Mouse (Mus musculus) frontal cortex, postnatal 36 days (tissue): Measurements from ENCODE around the gene Naa10.
A peak's percentile ranks its signal among the peaks of the same experiment; 100 is the strongest.

Source experiments
- DNase-seq, 2 experiments: peaks; one replicate each; pipeline ENCODE4 v3.0.0; 2022; ENCODE audit warnings: low spot score in 2 of 2

Gene Naa10

DNA sequence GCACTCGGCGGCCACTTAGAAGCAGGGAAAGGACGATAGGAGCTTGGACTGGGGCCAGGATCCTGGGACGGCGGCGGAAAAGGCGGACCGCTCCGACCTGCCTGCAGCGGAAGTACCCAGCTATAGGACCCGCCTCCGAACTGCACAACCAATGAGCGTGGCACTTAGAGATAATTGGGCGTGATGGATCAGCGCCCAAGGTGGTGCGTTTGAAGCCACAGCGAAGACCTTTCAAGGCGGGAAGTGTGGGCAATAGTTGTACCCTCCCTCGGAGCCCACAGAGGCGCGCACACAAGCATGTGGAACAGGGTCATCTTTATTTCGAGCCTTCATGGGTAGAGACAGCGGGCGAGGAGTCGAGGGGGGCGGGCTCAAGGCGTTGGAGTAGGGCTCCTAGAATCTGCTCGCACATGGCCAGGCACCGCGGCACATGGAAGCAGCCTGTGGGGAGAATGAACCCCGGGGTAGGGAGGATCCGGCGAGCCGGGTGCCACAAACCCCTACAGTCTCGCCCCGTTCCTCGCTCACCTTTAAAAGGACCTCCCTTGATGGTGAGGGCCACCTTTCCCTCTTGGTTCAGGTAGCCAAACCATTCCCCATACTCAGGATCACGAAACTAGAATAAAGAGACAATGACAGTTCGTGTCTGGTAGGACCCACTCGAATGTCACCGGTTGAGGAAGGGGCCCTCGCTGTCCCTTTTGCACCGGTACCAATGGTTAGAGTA is at the start of gene Naa10, which contains the start of gene Arhgap4:
TSS of gene Naa10 (minus strand) at position 122 of the 727 bp plus-strand sequence.
TSS of gene Arhgap4 (minus strand) at position 48 of the 727 bp plus-strand sequence.
- DNase-seq: peak; percentile 78 to 87

DNA sequence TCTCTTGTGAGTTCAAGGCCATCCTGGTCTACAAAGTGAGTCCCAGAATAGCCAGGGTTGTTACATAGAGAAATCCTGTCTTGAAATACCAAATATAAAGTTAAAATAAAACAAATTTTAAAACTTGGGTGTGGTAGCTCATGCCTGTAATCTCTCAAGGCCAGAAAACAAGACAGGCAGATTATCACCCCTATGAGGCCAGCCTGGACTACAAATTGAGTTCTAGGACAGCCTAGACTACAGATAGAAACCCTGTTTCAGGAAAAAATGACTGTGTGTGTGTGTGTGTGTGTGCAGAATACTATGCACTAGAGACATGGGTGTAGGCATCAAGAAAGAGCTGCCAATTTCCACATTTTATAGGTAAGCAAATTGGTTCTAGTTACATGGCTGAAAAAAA is 49.0 kb upstream of the Naa10 start:
- no peak for DNase-seq

DNA sequence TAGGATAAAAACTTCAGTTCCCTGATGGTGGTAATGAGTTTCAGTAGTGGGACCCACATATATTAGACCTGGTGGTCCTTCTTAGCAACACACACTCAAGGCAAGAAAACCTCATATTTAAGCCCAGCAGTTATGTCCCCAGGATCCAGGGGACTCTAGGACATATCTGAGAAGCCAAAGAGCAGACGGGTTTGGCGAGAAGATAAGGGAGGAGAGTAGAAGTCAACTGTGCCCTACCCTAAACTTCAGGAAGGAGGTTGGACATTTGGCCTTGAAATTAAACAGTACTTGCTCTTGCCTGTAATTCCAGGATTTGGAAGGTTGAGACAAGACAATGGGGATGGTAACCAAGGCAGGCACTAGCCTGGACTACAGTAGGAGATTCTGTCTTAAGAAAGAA is 48.0 kb upstream of the Naa10 start:
- DNase-seq: no peak

DNA sequence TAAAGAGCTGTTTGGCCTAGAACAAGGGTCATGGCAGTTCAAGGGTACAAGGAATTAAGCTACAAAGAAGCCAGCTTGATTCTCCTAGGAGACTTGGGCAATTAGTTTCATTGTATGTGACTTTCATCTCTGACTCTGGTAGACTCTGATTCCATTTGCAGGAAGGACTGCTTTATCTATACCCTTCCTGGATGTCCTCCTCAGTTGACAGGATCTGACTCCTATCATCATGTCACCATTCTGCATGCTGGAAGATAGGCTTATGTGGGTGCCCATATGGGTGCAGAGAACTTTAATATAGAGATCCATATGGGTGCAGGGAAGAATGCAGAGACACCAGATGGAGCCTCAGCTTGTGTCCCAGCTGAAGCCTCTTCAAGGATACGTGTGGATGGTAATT is 47.4 kb upstream of the Naa10 start:
- DNase-seq: no peak

DNA sequence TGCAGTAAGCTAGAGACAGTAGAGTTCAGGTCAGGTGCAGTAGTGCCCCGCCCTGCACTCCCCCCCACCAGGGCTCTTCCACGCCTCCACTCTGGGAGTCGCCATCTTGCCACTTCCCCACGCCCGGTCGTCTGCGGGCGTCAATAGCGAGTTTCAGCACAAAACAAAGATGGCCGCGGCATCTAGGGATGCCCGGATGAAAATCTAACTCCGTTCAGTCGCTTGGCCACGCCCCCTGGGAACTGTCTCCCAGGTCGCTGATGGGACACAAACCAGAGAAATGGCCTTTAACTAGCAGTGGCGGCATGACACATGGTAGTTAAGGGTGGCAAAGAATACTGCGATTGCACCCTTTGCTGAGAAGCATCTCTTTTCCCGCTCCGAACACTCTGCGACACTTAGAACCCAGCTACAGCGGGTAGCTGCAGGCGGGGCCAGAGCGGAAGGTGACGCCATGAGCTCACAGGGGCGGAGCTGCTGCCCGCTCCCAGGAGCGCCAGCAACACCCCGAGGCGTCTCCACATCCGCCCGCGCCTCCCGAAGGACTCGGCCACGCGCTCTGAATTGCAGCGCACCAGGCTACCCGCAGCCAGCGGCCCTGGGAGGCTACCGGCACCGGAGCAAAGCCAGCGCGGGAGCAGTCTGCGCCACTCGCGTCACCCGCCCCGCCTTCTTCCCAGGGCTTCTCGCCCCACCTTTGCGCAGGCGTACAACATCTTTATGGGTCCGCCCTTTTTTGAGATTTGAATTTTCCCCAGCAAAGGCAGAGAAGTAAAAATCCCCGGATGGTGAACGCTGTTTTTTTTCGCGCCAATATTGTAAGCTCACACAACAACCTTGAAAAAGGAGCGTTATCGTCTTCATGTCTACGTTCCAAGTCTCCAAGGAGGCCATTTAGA is 45.7 kb upstream of the Naa10 start:
- peak; percentile 89 to 90 for DNase-seq

DNA sequence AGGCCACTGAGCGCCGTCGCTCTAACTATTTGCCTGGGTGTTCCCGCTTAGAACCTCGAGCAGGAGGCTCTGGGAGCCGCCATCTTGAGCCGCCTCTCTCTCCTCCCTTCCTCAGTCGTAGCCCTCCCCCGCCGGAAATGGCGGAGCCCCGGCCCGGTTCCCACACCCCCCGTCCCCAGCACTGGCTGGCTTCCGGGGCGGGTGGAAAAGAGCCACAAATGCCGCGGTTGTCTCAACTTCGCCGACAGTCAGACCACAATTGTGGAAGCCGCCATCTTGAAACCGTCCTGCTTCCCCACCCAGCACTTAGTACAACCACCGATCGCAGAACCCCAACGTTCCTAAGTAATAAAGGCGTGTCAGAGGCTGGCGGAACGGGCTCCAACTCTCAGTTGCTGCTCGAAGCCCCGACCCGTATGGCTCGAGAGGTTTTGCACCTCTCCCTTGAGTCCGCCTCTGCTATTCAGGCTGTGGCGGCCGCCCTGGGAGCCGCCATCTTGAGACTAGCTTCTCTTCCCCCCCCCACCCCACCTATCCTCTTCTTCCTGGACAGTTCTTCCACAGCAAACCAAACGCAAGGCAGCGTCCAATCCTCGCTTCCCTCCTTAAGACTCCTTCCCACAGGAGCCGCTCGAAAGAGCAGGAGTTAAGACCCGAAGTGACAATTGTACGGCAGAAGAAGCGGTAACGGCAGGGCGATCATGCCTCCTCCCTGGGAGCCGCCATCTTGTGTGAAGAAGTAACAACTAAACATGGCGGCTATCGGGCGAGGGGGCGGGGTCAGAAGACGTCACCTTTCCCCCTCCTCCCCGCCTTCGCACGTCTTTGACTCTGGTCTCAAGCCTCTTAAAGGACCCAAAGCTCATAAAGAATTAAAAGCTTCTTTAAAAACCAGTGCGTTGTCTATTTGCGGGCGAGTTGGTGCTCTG is 44.8 kb upstream of the Naa10 start, which contains the start of gene Hcfc1:
TSS of gene Hcfc1 (minus strand) at position 110 of the 929 bp plus-strand sequence.
- peak; percentile 86 to 90 for DNase-seq

DNA sequence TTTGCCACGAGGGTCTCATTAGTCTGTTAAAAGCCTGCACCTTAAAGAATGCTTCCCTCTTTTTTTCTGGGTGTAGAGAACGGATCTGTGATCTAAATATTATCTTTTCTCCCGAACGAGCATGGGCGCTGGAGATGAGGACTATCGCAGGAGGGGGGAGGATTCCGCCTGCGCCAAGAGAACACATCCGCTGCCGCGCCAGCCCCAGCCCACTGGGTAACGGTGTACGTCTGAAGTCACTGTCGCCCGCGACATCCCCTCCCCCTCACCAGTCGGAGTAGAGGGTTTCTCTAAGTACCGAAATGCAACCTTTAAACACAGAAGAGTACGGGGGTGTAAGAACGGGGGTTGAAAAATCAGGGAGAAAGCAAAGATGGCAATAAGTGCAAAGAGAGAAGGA is 43.6 kb upstream of the Naa10 start:
- DNase-seq: peak; percentile 65 to 67

DNA sequence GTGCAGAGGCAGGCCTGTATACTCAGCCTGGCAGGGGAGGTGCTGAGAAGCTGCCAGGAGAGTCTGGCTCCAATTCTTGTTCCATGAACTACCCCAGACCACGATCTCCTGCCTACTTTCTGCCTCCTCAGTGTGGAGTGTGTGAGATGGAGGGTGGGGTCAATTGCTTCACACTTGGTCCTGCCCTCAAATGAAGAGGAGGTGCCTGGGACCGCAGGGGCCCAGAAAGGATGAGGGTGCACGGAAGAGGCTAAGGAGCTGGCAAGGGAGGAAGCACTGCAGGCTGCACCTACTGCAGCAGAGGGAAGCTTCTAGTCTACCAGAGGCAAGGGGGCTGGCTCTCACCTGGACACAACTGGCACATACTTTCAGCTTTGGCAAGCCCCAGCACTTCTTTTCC is 42.6 kb upstream of the Naa10 start:
- DNase-seq: no peak

DNA sequence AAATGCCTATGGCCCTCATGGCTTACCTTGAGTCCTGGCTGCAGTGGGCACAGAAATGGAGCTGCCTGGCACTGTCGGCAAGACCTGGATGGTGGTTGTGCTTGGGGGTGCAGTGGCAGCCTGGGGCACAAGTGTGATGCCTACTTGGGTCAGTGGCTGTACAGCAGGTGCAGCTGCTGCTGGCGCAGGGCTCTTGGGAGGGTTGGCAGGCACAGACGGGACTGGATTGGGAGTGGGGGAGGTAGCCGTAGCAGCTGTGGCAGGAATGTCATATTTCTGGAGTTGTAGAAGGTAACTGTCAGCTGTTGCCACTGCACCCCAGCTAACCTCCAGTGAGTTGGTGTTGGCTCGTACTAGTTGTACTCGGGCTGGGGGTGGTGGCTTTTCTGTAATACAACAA is 33.2 kb upstream of the Naa10 start:
- DNase-seq: no peak

DNA sequence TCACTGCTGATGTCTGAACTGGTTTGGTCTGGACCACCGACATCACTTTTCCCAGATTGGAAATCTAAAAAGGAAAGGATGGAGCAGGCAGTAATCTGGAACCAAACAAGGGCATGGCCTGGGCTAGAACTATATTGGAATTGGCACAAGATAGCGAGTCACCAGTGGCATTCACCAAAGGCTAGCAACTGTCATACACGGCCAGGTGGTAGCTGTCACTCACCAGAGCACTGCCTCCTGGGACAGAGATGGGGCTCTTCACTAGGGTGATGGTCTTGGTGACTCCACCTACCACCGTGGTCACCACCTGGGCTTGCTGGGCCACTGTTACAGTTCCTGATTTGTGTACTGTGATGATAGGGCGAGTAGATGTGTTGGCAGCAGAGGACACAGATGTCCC is 30.9 kb upstream of the Naa10 start:
- no peak for DNase-seq

DNA sequence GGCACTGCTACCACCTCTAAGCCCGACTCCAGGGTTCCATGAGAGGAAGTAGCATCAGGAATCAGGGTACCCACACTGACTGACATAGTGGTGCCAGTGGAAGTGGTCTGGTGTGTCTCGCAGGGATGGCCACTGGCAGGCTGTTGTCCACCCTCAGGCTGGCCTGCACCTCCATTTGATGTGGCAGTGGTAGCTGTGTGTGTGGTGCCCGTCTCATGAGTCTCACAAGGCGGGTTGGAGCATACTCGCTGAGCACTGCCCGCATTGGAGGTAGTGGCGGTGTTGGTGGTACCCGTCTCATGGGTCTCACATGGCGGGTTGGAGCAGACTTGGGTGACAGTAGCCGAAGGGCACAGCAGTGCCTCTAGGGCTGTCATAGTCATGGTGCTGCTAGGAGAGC is 27.6 kb upstream of the Naa10 start:
- no peak for DNase-seq

DNA sequence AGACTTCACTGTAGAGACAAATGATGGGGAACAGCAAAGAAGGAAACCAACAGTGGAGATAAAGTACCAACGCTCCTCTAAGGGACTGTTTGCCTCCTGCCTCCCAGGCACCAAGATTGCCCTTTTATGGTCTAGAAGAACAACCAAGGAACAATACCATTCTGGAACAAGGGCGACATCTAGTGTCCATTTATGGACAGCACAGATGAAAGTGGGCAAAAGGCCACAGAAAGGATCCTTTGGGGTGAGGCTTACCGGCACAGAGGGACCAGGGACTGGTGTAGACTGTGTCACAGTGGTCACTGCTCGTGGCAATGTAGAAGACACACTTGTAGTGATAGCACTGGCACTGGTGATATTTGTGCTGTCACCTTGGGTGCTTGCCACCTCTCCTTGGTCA is 26.9 kb upstream of the Naa10 start:
- DNase-seq: peak; percentile 29 to 53

DNA sequence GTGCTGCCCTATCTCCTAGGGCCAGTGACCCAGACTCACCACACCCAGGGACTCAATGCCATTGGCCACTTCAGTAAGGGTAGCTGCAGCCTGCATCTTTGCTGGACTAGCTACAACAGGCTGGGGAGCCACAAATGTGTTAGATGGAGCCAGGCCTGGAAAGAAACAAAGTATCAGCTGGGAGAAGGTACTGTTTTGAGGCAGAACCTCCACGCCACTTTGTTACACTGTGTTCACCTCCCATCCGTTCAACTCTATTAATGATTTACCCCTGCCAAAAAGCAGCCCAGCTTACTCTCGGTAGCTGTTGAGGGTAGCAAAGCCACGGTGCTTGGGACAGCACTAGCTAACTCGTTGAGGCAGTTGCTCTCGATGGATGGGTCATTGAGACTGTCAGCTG is 25.2 kb upstream of the Naa10 start:
- no peak for DNase-seq

DNA sequence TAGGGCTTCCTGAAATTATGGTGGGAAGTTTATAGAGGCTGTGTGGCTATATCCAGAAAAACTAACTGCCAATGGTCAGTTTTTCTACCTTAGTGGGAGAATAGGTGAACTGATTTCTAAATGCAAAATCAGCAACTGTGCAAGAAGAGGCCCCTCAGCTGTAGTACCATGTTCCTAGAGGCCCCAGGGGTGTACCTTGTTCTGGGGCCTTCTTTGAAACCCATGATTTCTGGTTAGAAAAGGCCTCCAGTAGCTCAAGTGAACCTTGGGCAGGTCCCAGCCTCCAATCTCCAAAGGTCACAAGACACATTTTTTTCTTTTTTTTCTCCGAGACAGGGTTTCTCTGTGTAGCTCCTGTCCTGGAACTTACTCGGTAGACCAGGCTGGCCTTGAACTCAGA is 20.6 kb upstream of the Naa10 start:
- DNase-seq: no peak

DNA sequence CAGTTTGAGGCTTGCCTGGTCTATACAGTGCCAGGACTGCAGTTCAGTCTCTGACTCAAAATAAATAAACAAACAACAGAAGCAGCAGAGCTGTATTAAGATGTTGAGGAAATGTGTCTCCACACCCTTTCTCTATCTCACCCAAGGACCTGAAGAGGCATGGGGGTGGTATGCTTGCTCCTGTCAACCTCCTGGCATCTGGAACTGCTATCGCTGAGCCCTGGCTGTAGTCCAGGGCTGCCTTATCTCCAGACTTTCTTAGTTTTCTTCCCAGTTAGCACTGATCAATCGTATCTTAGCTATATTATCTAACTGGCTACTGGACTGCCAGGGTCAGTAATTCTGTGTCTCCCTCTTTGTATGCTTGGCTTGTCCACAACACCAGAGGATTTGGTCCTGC is 20.1 kb upstream of the Naa10 start:
- no peak for DNase-seq

DNA sequence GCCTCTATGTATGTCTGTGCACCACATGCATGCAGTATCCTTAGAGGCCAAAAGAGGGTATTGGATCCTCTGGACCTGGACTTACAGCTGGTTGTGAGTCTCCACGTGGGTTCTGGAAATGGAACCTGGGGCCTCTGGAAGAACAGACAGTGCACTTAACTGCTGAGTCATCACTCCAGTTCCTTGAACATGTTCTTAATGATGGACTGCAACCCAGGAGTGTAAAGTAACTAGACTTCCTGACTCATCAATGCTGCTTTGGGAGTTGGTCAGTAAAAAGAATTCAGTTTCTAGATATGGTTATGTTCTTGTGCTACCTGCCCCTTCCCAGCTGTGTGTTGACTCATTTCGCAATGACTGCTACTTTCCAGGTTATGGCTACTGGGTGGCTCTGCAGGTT is 10.1 kb upstream of the Naa10 start:
- no peak for DNase-seq

DNA sequence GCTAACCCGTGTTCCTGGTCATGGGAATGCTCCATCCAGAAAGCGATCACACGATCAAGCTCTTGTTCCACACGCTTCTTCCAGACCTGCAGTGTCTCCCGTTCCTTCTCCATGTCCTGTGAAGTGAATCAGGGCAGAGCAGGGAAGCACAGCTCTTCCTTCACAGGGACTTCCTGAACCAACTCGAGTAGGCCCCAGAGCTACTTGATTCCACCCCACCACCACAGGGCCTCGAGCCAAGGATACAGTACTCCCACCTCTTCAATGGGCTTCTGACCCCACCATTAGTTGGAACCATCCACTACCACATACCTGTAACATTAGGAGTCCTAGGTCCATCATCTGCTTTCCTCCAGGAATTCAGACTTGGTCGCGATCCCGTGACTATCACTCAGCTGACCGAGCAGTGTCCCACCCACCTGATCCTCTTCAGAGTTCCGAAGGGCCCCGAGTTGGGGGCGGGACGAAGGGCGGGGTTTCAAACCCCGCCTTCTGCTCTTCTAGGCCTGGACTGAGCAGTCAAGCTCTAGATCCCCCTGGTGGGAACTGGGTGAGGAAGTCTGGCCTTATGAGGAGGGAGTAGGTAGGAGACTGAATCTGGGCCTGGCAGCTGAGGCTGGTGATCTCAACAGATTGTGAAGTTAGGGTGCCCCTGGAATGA is 8.8 kb upstream of the Naa10 start, which contains the start of gene Renbp:
TSS of gene Renbp (minus strand) at position 449 of the 661 bp plus-strand sequence.
- DNase-seq: no peak

DNA sequence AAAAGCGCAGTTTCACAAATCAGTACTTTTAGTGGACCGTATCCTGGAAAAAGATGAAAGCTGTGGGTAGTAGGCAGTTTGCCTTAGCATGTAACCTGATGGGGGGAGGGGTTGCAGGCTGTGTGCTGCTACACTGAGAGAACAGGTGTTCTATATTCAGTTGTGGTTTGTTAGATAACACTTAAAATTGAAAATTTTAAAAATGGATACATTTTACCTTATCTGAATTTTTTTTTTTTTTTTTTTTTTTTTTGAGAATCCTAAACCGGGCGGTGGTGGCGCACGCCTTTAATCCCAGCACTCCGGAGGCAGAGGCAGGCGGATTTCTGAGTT is 772 bp upstream of the Naa10 start:
- no peak for DNase-seq

DNA sequence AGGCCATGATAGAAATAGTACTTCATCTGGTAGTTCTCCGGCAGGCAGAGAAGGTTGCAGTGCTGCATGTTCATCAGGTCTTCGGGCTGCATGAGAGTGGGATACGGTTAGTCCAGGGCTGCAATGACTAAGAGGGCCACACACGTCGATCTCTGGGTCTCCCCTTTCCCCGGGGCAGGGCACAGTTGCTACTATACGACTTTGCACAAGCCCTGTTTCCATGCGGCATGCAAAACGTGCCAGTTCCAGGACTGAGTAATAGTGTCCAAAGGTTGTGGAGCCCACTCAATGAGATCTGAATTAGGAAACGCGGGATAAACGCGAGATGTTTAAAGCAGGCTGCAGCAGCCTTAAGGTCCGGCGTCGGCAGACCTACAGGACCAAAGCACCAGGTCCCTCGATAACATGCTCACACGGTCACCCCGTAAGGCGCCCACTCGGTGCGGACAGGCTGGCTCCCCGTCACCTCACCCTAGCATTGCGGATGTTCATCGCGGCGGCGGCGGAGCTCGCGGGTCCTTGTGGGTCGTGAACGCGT is 390 bp downstream of the Naa10 start:
- no peak for DNase-seq

DNA sequence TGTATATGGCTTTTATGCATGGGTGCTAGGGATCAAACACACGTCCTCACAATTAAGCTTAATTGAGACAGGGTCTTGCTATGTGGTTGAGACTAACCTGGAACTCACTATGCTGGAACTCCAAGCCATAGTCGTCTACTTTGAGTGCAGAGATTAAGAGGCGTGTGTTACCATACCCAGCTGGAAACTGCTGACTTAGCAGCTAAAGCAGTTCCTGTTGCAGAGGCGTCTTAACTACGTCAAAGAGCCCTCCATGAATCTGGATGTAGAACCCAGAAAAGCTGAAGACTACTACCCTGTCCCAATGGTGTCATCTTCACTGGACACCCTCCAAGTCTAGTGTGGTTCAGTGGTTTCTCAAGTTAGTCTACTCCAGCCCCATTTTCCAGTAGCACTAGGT is 3.1 kb downstream of the Naa10 start:
- no peak for DNase-seq

DNA sequence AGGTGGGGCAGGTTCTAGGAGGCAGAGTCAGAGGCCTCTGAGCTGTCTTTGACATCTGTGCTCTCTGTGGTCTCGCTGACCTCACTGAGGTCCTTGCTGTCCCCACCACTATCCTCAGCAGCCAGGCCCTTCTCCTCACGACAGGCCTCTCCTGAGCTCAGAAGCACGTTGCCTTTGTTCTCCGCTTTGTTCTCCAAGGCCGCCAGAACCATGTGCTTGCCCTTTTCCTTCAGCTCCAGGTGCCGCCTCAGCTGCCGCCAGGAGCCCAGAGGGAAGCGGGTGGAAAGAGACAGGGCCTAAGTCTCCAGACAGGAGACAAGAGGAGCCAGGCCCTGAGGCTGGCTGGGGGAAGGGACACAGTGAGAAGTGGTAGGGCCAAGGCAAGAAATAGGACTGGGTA is 4.8 kb downstream of the Naa10 start:
- DNase-seq: no peak
